Mouse (Mus musculus) G1E-ER4 (cell line): ENCODE data around the gene Rpl21. TPM values are rescaled to one million over a fixed set of nuclear protein-coding genes. Genes with fewer than 3 reads are reported as not detected.

Source experiments
- GATA1 ChIP-seq: IDR thresholded peaks from one replicate; pipeline ENCODE4 v1.8.0; 2012; ENCODE audit warnings: low read length, inconsistent platforms
- polyA plus RNA-seq: library from polyadenylated mRNA; stranded (reverse); fragments of >175 nt; gene quantifications from 2 replicates; pipeline ENCODE4 v1.2.3, GENCODE M21; 2012

Gene Rpl21
- polyA plus RNA-seq, 1 experiment = 110 TPM

- no peak for TF ChIP-seq GATA1
Observed at GRCm38 (mm10) chr5:146848936-146849582, 16.4 kb downstream of the Rpl21 start.

- TF ChIP-seq GATA1 = no peak
Observed at GRCm38 (mm10) chr5:146856106-146856505, 23.4 kb downstream of the Rpl21 start.

- no peak for TF ChIP-seq GATA1
Observed at GRCm38 (mm10) chr5:146857620-146858019, 24.9 kb downstream of the Rpl21 start.

GRCm38 (mm10) chr5:146858772-146859171, 26.1 kb downstream of the Rpl21 start:
- no peak for TF ChIP-seq GATA1

DNA sequence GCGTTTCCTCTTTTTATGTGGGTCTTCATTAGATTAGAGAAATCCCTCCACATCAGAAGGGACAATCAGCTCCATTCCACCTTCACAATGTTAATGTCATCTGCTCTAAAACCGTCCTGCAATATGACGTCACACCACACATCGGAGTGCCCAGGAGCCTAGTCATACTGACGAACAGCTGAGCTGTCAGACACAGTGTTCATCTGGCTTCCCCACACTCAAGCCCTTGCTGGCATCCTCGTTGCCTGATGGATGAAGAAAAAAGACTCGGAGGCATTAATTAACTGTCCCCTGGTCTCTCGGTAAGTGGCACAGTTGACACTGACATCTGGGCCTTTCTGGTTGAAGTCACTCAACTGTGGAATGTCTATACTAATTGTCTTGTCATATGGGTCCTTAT, 26.6 kb downstream of the Rpl21 start:
- TF ChIP-seq GATA1 = no peak

DNA sequence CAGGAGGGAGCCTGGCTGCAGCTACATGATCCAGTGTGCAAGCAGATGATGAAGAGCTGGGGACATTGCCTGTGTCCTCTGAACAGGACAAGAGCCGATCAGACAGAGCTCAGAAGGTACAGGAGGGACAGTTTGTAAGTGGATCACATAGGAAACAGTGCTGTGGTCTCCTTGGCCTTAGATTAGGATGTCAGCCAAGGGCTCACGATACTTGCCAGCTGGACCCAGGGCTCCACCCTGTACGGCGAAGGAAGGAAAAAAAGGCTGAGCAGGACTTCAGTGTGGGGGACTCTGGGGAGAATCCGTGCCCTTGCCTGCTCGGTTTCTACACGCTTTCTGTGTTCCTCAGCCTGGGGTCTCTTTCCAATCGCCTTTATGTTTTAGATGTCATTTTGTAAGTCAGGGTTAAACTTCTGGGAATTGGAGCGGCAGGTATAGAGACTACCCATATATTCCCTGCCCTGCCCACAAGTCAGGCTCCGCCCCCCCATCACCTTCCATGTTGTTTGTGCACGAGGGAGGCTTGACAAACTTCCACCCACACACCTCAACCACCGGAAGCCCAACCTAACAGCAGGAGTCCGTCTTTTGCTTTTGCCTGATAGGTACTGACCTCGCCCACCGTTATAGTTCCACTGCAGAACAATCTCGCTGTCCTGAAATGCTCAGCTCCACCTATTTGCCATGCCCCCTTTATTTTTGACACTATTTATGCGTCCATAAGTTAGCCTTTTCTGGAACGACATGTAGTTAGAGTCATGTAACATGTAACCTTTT, 27.7 kb downstream of the Rpl21 start:
- no peak for TF ChIP-seq GATA1

DNA sequence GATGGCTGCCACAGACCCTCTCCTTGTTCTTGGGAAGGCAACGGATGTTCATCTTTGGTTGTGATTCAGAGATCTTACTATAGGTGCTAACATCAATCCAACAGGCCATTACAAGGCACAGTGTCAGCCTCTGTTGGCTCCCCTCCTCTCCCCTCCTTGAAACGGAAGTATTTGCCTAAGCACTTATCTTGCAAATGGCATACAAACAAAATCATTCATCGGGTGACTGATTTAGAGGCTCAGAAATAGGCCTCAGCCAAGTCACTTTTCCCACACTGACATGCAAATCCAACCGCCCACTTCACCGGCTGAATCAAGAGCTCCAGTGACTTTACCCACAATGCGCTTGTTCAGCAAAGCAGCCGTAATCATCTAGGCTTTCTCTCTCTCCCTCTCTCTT, 28.9 kb downstream of the Rpl21 start:
- no peak for TF ChIP-seq GATA1

GRCm38 (mm10) chr5:146865511-146865910, 32.8 kb downstream of the Rpl21 start:
- no peak for TF ChIP-seq GATA1

DNA sequence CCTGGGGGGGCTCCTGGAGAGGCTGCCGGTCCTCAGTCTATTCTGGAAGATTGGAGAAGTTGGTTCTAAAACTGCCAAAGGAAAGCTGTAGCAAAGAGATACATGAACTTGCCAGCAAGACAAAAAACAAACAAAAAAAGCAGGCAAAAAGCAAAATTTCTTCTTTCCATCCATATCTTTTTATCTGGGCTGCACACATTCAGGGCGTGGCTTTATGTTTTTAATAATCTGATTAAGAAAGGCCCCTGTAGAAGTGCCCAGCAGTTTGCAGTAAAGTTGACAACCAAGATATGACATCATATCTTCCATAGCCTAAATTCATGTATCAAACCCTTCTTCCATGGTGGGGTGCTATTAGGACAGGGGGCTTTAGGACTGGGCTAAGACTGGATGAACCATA, 33.6 kb downstream of the Rpl21 start:
- TF ChIP-seq GATA1 = peak; percentile 5

GRCm38 (mm10) chr5:146867246-146867945, 34.7 kb downstream of the Rpl21 start:
- TF ChIP-seq GATA1 = peak; percentile 90

DNA sequence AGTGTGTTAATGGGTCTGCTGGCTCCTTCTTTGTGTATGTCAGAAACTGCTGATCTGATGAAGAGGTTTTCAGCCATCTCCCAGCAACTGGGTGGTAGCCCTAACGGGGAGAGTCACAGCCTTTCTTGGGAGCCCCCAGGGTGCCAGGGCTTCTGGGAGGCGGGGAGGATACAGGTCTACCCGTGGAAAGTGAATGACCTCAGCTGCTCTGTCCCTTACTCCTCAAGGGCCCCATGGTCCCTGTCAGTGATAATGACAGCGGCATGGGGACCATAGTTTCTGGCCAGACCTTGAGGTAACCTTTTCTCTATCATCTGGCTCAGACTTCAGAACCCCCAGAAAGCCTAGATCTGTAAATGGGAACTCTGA, 35.2 kb downstream of the Rpl21 start:
- TF ChIP-seq GATA1 = no peak

DNA sequence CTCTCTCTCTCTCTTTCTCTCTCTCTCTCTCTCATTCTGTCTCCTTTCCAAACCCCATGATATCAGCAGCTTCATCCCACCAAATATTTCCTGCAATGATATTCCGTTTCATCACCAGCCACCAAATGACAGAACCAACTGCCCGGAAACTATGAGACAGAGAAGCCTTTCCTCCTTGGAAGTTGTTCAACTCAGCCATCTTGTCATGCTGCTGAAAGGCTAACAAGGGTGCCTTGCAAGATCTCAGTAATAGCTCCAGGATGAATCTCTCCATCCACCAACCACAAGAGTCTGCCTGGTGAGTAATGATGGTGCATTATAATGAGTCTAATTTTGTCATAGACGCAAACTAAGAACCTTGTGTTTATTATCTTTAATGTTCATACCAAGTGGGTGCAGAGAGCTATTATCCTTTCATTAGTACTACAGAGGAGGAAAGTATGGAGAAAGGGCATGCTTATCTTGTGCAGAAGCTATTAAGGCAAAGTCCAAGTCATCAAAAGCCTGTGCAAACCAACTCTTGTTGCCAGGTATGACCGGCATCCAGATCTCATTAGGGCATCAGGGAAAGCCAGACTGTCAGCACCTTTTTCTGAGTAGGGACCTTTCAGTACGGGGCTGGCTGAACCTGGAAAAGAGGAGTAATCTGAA, 40.4 kb downstream of the Rpl21 start:
- TF ChIP-seq GATA1 = no peak

- no peak for TF ChIP-seq GATA1
Observed at GRCm38 (mm10) chr5:146876024-146876423, 43.3 kb downstream of the Rpl21 start.

DNA sequence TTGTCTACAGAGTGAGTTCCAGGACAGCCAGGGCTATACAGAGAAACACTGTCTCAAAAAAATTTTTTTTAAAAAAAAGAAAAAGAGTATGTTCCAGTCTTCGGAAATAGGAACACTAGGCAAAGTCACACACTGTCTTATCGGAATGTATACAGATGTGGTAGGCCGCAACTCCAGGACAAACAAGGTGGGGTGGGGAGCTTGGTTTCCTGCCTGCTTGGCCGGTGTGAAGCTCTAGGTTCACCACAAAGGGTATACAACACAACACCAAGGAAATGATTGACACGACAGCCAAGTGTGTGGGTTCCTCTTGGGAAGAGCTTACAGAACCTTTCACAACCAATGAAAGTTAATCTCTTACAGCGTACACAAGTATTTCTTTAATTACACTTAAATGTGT, 49.6 kb downstream of the Rpl21 start:
- TF ChIP-seq GATA1 = no peak

GRCm38 (mm10) chr5:146883053-146883452, 50.4 kb downstream of the Rpl21 start:
- TF ChIP-seq GATA1 = no peak
